In genomic region chr1:175692246-175692996, GRCm38 (mm10) we compare ENCODE assay signal across 8 mouse cellular contexts. TPM values are rescaled to one million over a fixed set of nuclear protein-coding genes. Genes with fewer than 3 reads are reported as not detected.
DNase-seq lines count a peak whose midpoint lies in the region; ATAC-seq lines count a peak whose summit lies in the region.

Gene Opn3 (minus strand): TSS chr1:175692776.
Gene Chml (minus strand): TSS chr1:175692901.

- peaks cover 8% of the 10 kb centered on the region for H3K36me3 ChIP-seq in forebrain, embryonic 14.5 days (ENCODE audit: control insufficient read depth, insufficient read depth, low read length)
- H3K36me3 ChIP-seq in neural tube, embryonic 15.5 days = peaks cover 8% of the 10 kb centered on the region

- H3K4me1 ChIP-seq in forebrain, embryonic 14.5 days (ENCODE audit: control insufficient read depth, insufficient read depth, low read length) = peaks cover 17% of the 10 kb centered on the region
- H3K4me1 ChIP-seq in neural tube, embryonic 15.5 days = peaks cover 22% of the 10 kb centered on the region

- H3K27me3 ChIP-seq in forebrain, embryonic 14.5 days (replicated peaks; ENCODE audit: control insufficient read depth, insufficient read depth, low read length) = no peaks in the 10 kb centered on the region
- H3K27me3 ChIP-seq in neural tube, embryonic 15.5 days (replicated peaks) = no peaks in the 10 kb centered on the region

- WGBS in forebrain, embryonic 14.5 days = under 1% methylated on average over 45 of the region's 73 CpGs
- under 1% methylated on average over 49 of the region's 73 CpGs for WGBS in neural tube, embryonic 15.5 days

- peak within 1 kb of the TSS; percentile 72 for H3K4me3 ChIP-seq in forebrain, embryonic 14.5 days (ENCODE audit: low read depth, low read length)
- H3K4me3 ChIP-seq in neural tube, embryonic 15.5 days (replicated peaks) = peak within 1 kb of the TSS; percentile 75

- H3K9ac ChIP-seq in forebrain, embryonic 14.5 days (ENCODE audit: low read length) = peak within 1 kb of the TSS; percentile 78
- H3K9ac ChIP-seq in neural tube, embryonic 15.5 days (replicated peaks) = peak within 1 kb of the TSS; percentile 63

- peak; percentile 97 for ATAC-seq in forebrain, embryonic 14.5 days
- peak; percentile 97 for ATAC-seq in neural tube, embryonic 15.5 days (ENCODE audit: low FRiP score)

- H3K9me3 ChIP-seq in forebrain, embryonic 14.5 days (replicated peaks; ENCODE audit: control insufficient read depth, low read length) = no peaks in the 10 kb centered on the region
- no peaks in the 10 kb centered on the region for H3K9me3 ChIP-seq in neural tube, embryonic 15.5 days (replicated peaks)

- intact Hi-C loops in heart, postnatal 14 days (cut with DNase I) = loop anchor here (5.0 kb wide), 2 partner anchors 65 to 190 kb away; partner anchors contain the start of genes Exo1 and Fh1

- H3K27ac ChIP-seq in forebrain, embryonic 14.5 days (ENCODE audit: low read depth, low read length) = peak within 1 kb of the TSS; percentile 86
- peak within 1 kb of the TSS; percentile 90 for H3K27ac ChIP-seq in neural tube, embryonic 15.5 days (replicated peaks)

- DNase-seq in ES-CJ7 (ENCODE audit: low read depth, low spot score) = peak; percentile 100
- DNase-seq in cerebellum, adult 11 months = peak; percentile 97
- DNase-seq in forebrain, embryonic 14.5 days (ENCODE audit: low spot score) = peak; percentile 99
- peak; percentile 98 for DNase-seq in heart, postnatal 14 days
- DNase-seq in layer of hippocampus, adult 11-12 months (ENCODE audit: low spot score) = peak; percentile 97
- peak; percentile 99 for DNase-seq in lung, adult 18-20 months
- DNase-seq in testis, postnatal 14 days (ENCODE audit: low spot score) = peak; percentile 100

- H3K4me2 ChIP-seq in forebrain, embryonic 14.5 days (ENCODE audit: low read length) = peak within 1 kb of the TSS; percentile 85
- H3K4me2 ChIP-seq in neural tube, embryonic 15.5 days = peak within 1 kb of the TSS; percentile 93

RNA-seq across cellular contexts. Expression of gene Opn3, which starts in this region (rescaled TPM):
- polyA plus RNA-seq in forebrain, embryonic 14.5 days (2014; fragmentation: Nextera tagmentation; extraction: Ambion mirVana) = 4.3 and 4.9 TPM in 2 replicates
- total RNA-seq in heart, postnatal 14 days (2021) = 1 to 10 TPM; 7.3 to 8.9 TPM
- polyA plus RNA-seq in neural tube, embryonic 15.5 days (2015; fragmentation: Nextera tagmentation; extraction: Ambion mirVana) = 7.8 and 8.4 TPM in 2 replicates

RNA-seq across cellular contexts. Expression of gene Chml, which starts in this region (rescaled TPM):
- 2.0 and 2.5 TPM in 2 replicates for polyA plus RNA-seq in forebrain, embryonic 14.5 days (2014; fragmentation: Nextera tagmentation; extraction: Ambion mirVana)
- 10 to 100 TPM; 12.1 to 13.3 TPM for total RNA-seq in heart, postnatal 14 days (2021)
- polyA plus RNA-seq in neural tube, embryonic 15.5 days (2015; fragmentation: Nextera tagmentation; extraction: Ambion mirVana) = 2.6 and 3.1 TPM in 2 replicates

Comparison
In these comparisons a context has a peak if more than half of its experiments do, and no peak if none do; other contexts are left out.
1. Peak in every context shown above with its lines: DNase-seq, ATAC-seq, H3K4me3 ChIP-seq and H3K27ac ChIP-seq.